Mouse (Mus musculus) embryonic facial prominence, embryonic 13.5 days (tissue): ENCODE data around the gene Apobec1. TPM values are rescaled to one million over a fixed set of nuclear protein-coding genes. Genes with fewer than 3 reads are reported as not detected.
"Not testable (repeated sequence)": the region's sequence is repeated elsewhere in the genome, so short reads cannot be mapped to it uniquely, and the experiment has no call there.

Experiments used
- ATAC-seq: fragments of 200-750 bp; cut with Nextera tagmentation; 2 replicates; pipeline ENCODE4 v1.8.0; 2017; ENCODE audit warnings: low read depth; ENCODE audit not compliant: insufficient number of reproducible peaks, insufficient read depth, low FRiP score, low TSS enrichment
- H3K27ac ChIP-seq: fragments of 300-500 bp; sonication (generic); 2 replicates; pipeline ENCODE4 v1.5.1; 2015; ENCODE audit warnings: moderate library complexity, mild to moderate bottlenecking, inconsistent platforms
- H3K27me3 ChIP-seq: fragments of 300-500 bp; sonication (generic); 2 replicates; pipeline ENCODE4 v1.6.1; 2015; ENCODE audit warnings: mild to moderate bottlenecking, inconsistent platforms
- H3K36me3 ChIP-seq: fragments of 300-500 bp; sonication (generic); 2 replicates; pipeline ENCODE4 v1.6.1; 2015; ENCODE audit warnings: mild to moderate bottlenecking, inconsistent platforms
- H3K4me1 ChIP-seq: fragments of 300-500 bp; sonication (generic); 2 replicates; pipeline ENCODE4 v1.6.1; 2015; ENCODE audit warnings: inconsistent platforms
- H3K4me2 ChIP-seq: fragments of 300-500 bp; sonication (generic); 2 replicates; pipeline ENCODE4 v1.6.1; 2015; ENCODE audit warnings: moderate library complexity, mild to moderate bottlenecking, inconsistent platforms
- H3K4me3 ChIP-seq: fragments of 300-500 bp; sonication (generic); 2 replicates; pipeline ENCODE4 v1.5.1; 2015; ENCODE audit warnings: mild to moderate bottlenecking, inconsistent platforms
- H3K9ac ChIP-seq: fragments of 300-500 bp; sonication (generic); 2 replicates; pipeline ENCODE4 v1.6.1; 2015; ENCODE audit warnings: mild to moderate bottlenecking, inconsistent platforms
- H3K9me3 ChIP-seq: fragments of 300-500 bp; sonication (generic); 2 replicates; pipeline ENCODE4 v1.6.1; 2016; ENCODE audit warnings: inconsistent platforms
- WGBS: fragments of 180-500 bp; shearing (Covaris S2); methylation state at CpG from one replicate; pipeline ENCODE4 v1.1.7; 2015; ENCODE audit warnings: mixed read lengths; 5-methylcytosine and 5-hydroxymethylcytosine counted together
- polyA plus RNA-seq: library from polyadenylated mRNA; unstranded; fragments of >200 nt; fragmentation: Nextera tagmentation; extraction: Ambion mirVana; gene quantifications from 2 replicates; pipeline ENCODE4 v1.2.1, GENCODE M21; 2015

Apobec1 gene
- polyA plus RNA-seq, 1 experiment from 2014 or later: 2.5 TPM

- WGBS: 87% methylated on average over 3 of the region's 3 CpGs
- H3K27me3 ChIP-seq: no peaks in the 10 kb centered on the region
- no peak for ATAC-seq
- H3K4me2 ChIP-seq: no peak overlapping the region
- H3K9me3 ChIP-seq: no peaks in the 10 kb centered on the region
- no peak overlapping the region for H3K9ac ChIP-seq
- H3K27ac ChIP-seq: no peak overlapping the region
- no peak overlapping the region for H3K4me3 ChIP-seq
- no peaks in the 10 kb centered on the region for H3K36me3 ChIP-seq
- H3K4me1 ChIP-seq: no peaks in the 10 kb centered on the region
Measured at GRCm38 (mm10) chr6:122577030-122577429, 25.2 kb downstream of the Apobec1 start.

- WGBS: 89% methylated on average over 1 of the region's 1 CpGs
- H3K36me3 ChIP-seq, H3K4me2 ChIP-seq, H3K9me3 ChIP-seq, H3K4me1 ChIP-seq, H3K9ac ChIP-seq, H3K27ac ChIP-seq, H3K27me3 ChIP-seq, ATAC-seq, H3K4me3 ChIP-seq: not testable (repeated sequence)
Measured at GRCm38 (mm10) chr6:122575037-122575436, 27.2 kb downstream of the Apobec1 start.

DNA sequence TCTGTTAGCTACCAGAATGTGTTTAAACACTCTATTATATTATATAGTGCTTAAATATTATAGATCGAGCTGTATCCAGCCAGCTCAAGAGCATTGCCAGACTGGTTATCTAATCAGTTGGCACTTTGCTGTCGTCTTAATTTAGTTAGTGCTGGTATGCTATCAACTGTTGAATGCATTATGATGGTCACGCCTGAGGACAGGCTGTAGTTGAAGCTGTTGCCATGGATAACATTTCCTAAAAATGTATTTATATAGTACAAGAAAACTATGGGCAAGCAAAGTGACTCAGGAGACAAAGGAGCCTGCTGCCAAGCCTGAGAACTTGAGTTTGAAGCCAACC lies 30.7 kb downstream of the Apobec1 start:
- H3K9ac ChIP-seq: no peak overlapping the region
- no peaks in the 10 kb centered on the region for H3K4me1 ChIP-seq
- H3K4me3 ChIP-seq: no peak overlapping the region
- no peak overlapping the region for H3K27ac ChIP-seq
- H3K9me3 ChIP-seq: no peaks in the 10 kb centered on the region
- WGBS: 83% methylated on average over 3 of the region's 3 CpGs
- H3K36me3 ChIP-seq: no peaks in the 10 kb centered on the region
- no peaks in the 10 kb centered on the region for H3K27me3 ChIP-seq
- no peak for ATAC-seq
- H3K4me2 ChIP-seq: no peak overlapping the region

GRCm38 (mm10) chr6:122570695-122571616 lies 31.3 kb downstream of the Apobec1 start:
- Histone ChIP-seq H3K4me3 (no peak overlapping the region), H3K9me3 (no peaks in the 10 kb centered on the region), H3K36me3 (no peaks in the 10 kb centered on the region), H3K27ac (no peak overlapping the region), H3K4me1 (no peaks in the 10 kb centered on the region), H3K27me3 (no peaks in the 10 kb centered on the region), H3K9ac (no peak overlapping the region), H3K4me2 (no peak overlapping the region)
- ATAC-seq: no peak
- WGBS: 50% methylated on average over 8 of the region's 8 CpGs

GRCm38 (mm10) chr6:122569762-122570161 lies 32.5 kb downstream of the Apobec1 start:
- Histone ChIP-seq H3K4me2 (no peak overlapping the region), H3K27me3 (no peaks in the 10 kb centered on the region), H3K36me3 (no peaks in the 10 kb centered on the region), H3K27ac (no peak overlapping the region), H3K4me1 (no peaks in the 10 kb centered on the region), H3K9ac (no peak overlapping the region), H3K9me3 (no peaks in the 10 kb centered on the region), H3K4me3 (no peak overlapping the region)
- 64% methylated on average over 1 of the region's 1 CpGs for WGBS
- ATAC-seq: no peak

- WGBS: 55% methylated on average over 5 of the region's 5 CpGs
- no peak overlapping the region for H3K4me3 ChIP-seq
- H3K4me1 ChIP-seq: no peaks in the 10 kb centered on the region
- H3K4me2 ChIP-seq: no peak overlapping the region
- no peak overlapping the region for H3K27ac ChIP-seq
- H3K9ac ChIP-seq: no peak overlapping the region
- H3K9me3 ChIP-seq: no peaks in the 10 kb centered on the region
- no peaks in the 10 kb centered on the region for H3K36me3 ChIP-seq
- ATAC-seq: no peak
- H3K27me3 ChIP-seq: no peaks in the 10 kb centered on the region
Measured at GRCm38 (mm10) chr6:122569113-122569512, 33.1 kb downstream of the Apobec1 start.

DNA sequence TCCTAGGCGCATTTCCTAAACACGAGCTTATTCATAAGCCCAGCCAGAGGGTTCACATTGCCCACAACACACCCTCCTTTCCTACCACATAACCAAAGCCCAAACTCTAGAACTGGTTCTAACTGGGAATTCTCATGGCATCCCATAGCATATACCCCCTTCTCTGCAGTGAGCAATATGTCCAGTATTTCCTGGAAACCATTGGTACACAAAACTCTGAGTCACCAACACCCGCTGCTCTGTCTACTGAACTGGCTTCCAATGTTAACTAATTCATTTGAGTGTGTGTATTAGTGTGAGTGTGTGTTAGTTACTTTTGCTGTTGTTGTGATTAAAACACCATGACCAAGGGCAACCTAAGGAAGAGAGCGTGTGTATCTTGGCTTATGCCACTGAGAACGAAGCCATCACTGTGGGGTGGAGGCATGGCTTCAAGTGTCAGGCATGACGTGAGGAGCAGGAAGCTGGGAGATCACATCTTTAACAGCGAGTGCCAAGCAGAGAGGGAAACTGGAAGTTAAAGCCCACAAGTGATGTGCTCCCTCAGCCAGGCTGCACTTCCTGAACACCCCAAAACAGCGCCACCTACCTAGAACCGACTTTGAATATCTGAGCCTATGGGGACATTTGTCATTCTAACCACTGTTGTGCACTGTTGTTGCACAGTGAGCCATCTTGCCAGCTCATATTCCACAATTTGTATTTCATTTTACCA lies 37.0 kb downstream of the Apobec1 start:
- Histone ChIP-seq H3K4me1 (no peaks in the 10 kb centered on the region), H3K9me3 (no peaks in the 10 kb centered on the region), H3K4me3 (no peak overlapping the region), H3K9ac (no peak overlapping the region), H3K36me3 (no peaks in the 10 kb centered on the region), H3K27me3 (peaks cover 14% of the 10 kb centered on the region), H3K4me2 (no peak overlapping the region), H3K27ac (no peak overlapping the region)
- WGBS: 87% methylated on average over 9 of the region's 9 CpGs
- no peak for ATAC-seq

GRCm38 (mm10) chr6:122562463-122562862 lies 39.8 kb downstream of the Apobec1 start:
- no peak overlapping the region for H3K27ac ChIP-seq
- H3K4me3 ChIP-seq: no peak overlapping the region
- H3K4me2 ChIP-seq: peak overlapping the region; percentile 18; the same call in 1 of the 2 replicates
- H3K27me3 ChIP-seq: peaks cover 14% of the 10 kb centered on the region
- 2% methylated on average over 6 of the region's 6 CpGs for WGBS
- H3K9me3 ChIP-seq: no peaks in the 10 kb centered on the region
- no peaks in the 10 kb centered on the region for H3K4me1 ChIP-seq
- H3K9ac ChIP-seq: no peak overlapping the region
- ATAC-seq: no peak
- H3K36me3 ChIP-seq: no peaks in the 10 kb centered on the region

DNA sequence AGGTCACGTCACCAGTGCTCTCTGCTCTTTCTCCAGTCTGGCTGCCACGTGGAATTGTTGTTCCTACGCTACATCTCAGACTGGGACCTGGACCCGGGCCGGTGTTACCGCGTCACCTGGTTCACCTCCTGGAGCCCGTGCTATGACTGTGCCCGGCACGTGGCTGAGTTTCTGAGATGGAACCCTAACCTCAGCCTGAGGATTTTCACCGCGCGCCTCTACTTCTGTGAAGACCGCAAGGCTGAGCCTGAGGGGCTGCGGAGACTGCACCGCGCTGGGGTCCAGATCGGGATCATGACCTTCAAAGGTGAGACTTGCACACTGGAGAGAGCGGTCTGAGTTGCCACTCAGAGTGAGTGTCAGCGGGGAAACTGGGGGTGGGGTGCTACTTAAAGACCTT lies 41.2 kb downstream of the Apobec1 start:
- no peak overlapping the region for H3K27ac ChIP-seq
- WGBS: 82% methylated on average over 20 of the region's 20 CpGs
- H3K4me3 ChIP-seq: no peak overlapping the region
- H3K27me3 ChIP-seq: peaks cover 17% of the 10 kb centered on the region
- H3K4me1 ChIP-seq: no peaks in the 10 kb centered on the region
- H3K4me2 ChIP-seq: peak overlapping the region; percentile 50; the same call in 1 of the 2 replicates
- no peaks in the 10 kb centered on the region for H3K36me3 ChIP-seq
- no peak overlapping the region for H3K9ac ChIP-seq
- H3K9me3 ChIP-seq: no peaks in the 10 kb centered on the region
- ATAC-seq: peak; percentile 46; the same call in 1 of the 2 replicates

GRCm38 (mm10) chr6:122560427-122560826 lies 41.8 kb downstream of the Apobec1 start:
- Histone ChIP-seq H3K4me3 (peak overlapping the region; percentile 20; the same call in 1 of the 2 replicates), H3K9me3 (no peaks in the 10 kb centered on the region), H3K27ac (no peak overlapping the region), H3K36me3 (no peaks in the 10 kb centered on the region), H3K4me2 (peak overlapping the region; percentile 50), H3K9ac (no peak overlapping the region), H3K4me1 (no peaks in the 10 kb centered on the region), H3K27me3 (peaks cover 23% of the 10 kb centered on the region)
- 8% methylated on average over 16 of the region's 17 CpGs for WGBS
- no peak for ATAC-seq

- Histone ChIP-seq H3K9me3 (no peaks in the 10 kb centered on the region), H3K4me2 (peak overlapping the region; percentile 34), H3K36me3 (no peaks in the 10 kb centered on the region), H3K9ac (no peak overlapping the region), H3K4me3 (no peak overlapping the region), H3K27me3 (peaks cover 23% of the 10 kb centered on the region), H3K27ac (no peak overlapping the region), H3K4me1 (no peaks in the 10 kb centered on the region)
- no peak for ATAC-seq
- 24% methylated on average over 15 of the region's 15 CpGs for WGBS
Measured at GRCm38 (mm10) chr6:122556959-122557561, 45.2 kb downstream of the Apobec1 start.
